Mouse (Mus musculus) induced T-regulatory cell, adult 2 months (primary cell): ENCODE measurements at regions not wholly inside any gene's neighbourhood (a gene's known extent, or its start where the extent isn't known, plus 50 kb on each side); places are given as distances from the start of the nearest gene placed in this dataset.

Experiments used
- DNase-seq: peaks from one replicate; pipeline ENCODE4 v3.0.0-alpha.2; 2012; ENCODE audit warnings: low read depth

DNA sequence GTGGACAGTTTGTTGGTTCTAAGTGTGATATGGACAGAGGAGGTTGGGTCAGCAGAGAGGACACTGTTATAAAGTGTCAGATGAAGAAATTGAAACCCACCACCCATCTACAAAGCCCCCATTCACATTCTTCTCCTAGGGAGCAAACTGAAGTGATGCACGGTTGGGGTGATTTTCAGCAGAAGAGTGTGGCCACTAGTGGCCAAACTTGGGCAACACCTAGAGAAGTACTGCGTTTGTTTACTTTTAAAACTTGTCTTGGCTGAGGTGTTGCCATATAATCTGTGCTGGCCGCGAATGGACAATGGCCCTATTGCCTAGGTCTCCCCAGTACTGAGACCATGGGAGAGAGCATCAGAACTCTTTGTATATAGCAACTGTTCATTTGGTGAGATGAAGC is 150.8 kb upstream of the Cox10 start:
- no peak for DNase-seq

GRCm38 (mm10) chr11:64220888-64221287 is 141.6 kb upstream of the Cox10 start:
- peak; percentile 31 for DNase-seq

DNA sequence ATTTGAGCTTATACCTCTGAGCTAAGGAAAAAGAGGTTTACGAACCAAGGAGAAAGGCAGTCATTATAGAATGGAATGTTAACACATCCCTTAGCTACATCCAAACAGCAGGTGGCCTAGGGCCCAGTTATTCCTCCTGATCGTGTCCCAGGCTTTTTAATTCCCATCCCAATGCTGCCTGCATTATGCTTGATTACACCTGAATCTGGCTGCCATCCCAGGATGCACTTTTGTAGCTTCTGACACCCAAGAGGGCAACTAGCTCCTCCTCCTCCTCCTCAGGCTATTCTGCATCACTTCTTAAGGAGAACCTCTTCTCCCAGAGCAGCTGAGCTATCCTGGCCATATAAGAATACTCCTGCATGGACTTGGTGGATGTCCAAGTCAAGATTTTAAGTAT is 137.9 kb upstream of the Cox10 start:
- DNase-seq = no peak

GRCm38 (mm10) chr11:64210916-64211315 is 131.6 kb upstream of the Cox10 start:
- DNase-seq = no peak

DNA sequence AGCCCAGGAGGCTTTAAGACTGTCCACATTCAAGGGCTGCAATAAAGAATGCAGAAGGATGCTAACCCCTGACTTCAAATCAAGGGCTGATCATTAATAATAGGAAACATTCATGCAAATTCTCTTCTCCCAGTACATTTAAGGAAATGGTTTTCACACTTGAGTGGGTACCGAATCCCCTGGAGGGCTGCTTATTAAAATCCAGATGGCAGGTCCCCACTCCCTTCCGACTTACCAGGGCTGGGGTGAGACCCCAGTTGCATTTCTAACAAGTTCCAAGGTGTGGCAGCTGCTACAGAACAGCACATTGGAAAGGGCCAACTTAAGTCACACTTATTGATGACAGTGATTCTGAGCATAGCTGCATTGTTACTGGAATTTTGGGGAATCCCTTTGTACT is 129.0 kb upstream of the Cox10 start:
- DNase-seq = no peak

DNA sequence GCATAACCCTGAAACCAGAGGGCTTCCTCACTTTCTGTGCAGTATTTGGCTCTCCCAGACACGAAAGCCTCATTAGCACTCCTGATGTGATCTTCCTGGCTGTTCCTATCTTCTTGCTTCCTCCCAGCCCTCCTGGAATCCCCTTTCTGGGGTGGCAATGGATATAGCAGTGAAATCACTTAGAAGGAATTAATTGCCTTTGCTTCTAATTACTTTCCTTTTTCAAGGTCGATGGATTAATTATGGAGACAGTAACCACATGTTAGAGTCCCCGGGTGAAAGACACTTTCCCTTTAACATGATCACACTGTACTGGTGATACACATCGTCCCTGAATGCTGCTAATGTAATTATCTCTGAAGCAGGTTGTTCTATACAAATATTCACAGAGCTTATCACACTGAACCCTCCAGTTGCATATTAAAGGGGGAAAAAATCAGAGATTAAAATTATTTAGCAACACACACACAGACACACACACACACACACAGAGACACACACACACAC is 128.1 kb upstream of the Cox10 start:
- no peak for DNase-seq

- DNase-seq = no peak
Measured at GRCm38 (mm10) chr11:64206155-64206554, 126.9 kb upstream of the Cox10 start.

DNA sequence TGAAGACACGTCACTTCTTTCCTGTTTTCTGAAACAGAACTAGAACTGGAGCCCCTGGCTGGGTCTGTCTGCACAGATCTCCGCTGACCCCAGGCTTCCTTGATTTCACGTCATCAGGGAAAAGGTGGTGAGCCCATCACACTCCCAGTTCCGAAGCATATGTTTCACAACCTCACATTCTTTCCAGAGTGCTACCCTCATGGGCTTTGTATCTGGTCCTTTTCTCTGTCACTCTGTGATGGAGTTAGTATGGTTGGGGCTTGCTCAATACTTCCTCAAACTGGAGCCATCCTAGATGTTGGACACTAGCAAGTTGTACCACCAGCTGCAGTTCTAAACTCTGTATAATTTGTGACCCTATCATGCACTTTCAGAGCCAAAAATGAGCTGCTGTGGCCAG is 125.8 kb upstream of the Cox10 start:
- DNase-seq = no peak

GRCm38 (mm10) chr11:64204305-64204704 is 125.0 kb upstream of the Cox10 start:
- DNase-seq = no peak

GRCm38 (mm10) chr11:64200874-64201273 is 121.6 kb upstream of the Cox10 start:
- no peak for DNase-seq

DNA sequence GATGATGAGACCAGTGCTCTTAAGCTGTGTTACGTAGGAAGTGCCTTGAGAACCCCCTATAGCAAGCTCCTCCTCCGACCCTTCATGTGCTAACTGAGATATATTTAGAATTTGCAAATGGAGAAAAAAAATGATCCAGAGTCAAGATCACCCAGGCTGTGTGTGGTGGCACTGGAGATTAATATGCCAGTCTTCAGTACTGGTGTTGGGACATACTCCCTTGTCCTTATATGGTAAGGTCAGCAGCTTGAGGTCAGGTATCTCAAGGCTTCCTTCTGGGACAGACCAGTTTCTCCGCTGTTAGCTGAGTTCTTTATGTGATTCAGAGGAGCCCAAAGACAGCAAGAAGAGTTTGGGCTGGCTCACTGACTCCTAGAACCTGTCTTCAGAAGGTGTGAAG is 116.0 kb upstream of the Cox10 start:
- no peak for DNase-seq

- no peak for DNase-seq
Measured at GRCm38 (mm10) chr11:64188701-64189100, 109.4 kb upstream of the Cox10 start.

GRCm38 (mm10) chr11:64187488-64188444 is 108.5 kb upstream of the Cox10 start:
- DNase-seq = no peak

- DNase-seq = peak; percentile 35
Measured at GRCm38 (mm10) chr11:64187007-64187406, 107.7 kb upstream of the Cox10 start.

GRCm38 (mm10) chr11:64186590-64186989 is 107.3 kb upstream of the Cox10 start:
- no peak for DNase-seq

DNA sequence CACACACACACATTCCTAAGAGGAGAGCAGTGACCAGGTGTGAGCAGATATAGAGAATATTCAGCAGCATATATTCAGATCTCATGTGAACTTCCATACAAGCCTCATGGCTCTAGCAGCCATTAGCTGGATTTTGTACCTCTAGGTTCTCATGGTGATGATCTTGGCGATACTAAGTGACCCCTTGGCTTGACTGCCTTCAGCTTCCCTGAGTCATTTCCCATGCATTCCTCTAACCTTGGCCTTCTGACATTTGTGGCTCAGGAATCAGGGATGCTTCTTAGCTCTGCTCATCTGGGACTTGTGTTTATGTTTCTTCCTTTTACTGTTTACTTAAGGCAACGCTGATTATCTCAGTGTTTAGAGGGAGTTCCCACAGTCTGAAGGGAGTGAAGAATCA is 100.8 kb upstream of the Cox10 start:
- DNase-seq = no peak

DNA sequence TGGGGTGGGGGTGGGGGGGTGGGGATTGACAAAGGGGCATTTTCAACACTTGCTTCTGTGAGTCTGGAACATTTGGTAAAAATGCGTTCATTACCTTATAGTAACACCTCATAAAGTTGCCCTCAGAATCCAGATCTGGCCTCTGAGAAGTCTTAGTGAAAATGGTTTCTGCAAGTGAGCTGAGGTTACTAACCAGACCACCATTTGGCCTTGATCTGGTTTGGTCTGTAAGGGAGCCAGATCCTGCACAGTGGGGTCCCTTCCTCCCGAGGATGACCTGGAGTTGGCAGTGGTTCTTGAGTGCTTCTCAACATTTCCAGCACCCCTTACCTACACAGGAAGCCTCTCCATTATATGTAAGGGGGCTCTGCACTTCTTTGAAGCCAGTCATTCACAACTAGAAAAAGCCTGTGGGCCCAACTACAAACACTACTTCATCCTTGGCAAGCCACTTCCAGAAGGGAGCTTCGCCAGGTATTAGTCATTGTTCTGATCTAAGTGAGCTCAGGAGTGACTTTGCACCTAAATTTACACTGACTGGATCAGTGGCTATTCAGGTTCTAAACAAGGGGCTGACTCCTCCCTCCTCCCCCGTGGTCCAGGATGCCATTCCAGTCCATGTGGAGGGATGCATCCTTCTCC is 94.3 kb upstream of the Cox10 start:
- no peak for DNase-seq

- no peak for DNase-seq
Measured at GRCm38 (mm10) chr11:64172926-64173325, 93.7 kb upstream of the Cox10 start.

DNA sequence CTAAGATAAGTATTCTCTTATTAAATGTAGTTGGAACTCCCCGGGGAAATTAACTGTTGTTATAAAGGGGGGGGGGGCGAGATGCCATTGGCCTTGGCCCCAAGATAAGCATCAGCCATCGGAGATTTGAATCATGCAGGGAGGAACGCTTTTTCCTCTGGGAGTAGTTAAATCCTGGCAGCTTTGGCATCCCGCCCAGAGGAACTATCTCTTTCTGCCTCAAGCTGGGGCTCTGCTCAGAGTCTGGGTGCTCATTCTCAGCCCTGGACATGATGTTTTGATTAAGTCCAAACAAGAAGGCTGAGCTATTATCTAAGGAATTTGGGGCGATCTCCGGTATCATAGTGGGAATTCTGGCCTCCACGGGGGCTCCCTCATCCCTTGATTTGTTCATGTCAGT is 89.4 kb upstream of the Cox10 start:
- no peak for DNase-seq

- no peak for DNase-seq
Measured at GRCm38 (mm10) chr11:64164796-64165195, 85.5 kb upstream of the Cox10 start.

- no peak for DNase-seq
Measured at GRCm38 (mm10) chr11:64158281-64158680, 79.0 kb upstream of the Cox10 start.

GRCm38 (mm10) chr11:64156640-64157039 is 77.4 kb upstream of the Cox10 start:
- no peak for DNase-seq

DNA sequence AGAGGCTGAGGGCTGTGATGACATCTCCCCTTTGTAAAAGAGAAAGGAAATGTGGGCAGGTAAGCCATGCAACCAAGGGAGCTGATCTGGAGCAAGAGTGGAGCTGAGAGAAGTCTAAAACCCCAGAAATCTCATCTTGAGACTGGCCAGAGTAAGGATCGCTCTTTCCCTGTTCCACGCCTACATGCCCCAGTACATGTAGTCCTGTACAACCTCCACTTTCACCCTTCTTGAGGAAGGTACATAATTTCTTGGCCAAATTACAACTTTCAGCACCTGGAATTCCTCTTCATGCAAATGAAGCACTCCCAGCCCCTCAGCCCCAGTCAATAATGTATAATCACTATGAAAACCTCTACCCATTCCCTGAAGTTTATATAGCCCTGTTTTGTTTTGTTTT is 60.2 kb upstream of the Cox10 start:
- no peak for DNase-seq
